Mouse (Mus musculus) ovary, postnatal 14 days (tissue): ENCODE results near the gene Prr15.

ENCODE experiments used
- DNase-seq: peaks from one replicate; pipeline ENCODE4 v3.0.0; 2022; ENCODE audit warnings: low spot score

Prr15 gene

DNA sequence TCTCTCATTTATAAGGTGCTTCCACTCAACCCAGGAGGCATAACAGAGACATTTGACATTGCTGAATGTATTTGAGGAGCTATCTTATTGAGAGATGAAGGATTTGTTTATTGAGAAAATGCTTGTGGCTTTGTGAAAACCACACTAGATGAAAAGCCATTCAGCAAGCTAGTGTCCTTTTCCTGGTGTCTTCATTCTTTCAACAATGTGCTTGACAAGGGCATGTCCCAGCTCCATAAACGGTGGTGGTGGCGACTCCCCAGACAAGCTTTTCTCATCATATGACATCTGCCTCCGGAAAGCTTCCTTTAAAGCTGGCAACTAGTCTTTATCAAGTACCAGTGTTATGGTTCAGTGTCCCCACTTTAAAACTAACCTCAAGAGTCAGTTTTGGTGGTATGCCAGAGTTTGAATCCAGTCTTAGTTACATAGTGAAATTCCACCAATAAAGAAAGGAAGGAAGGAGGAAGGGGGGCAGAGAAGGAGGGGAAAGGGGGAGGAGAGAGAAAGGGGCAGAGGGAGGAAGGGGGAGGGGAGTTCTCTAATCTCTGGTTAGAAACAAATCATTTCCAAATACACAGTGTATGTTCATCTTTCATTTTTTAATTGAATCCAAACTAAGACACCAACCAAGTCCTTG, at the start of gene Prr15:
TSS of gene Prr15 (plus strand) at position 590 of the 640 bp plus-strand sequence.
- no peak for DNase-seq

DNA sequence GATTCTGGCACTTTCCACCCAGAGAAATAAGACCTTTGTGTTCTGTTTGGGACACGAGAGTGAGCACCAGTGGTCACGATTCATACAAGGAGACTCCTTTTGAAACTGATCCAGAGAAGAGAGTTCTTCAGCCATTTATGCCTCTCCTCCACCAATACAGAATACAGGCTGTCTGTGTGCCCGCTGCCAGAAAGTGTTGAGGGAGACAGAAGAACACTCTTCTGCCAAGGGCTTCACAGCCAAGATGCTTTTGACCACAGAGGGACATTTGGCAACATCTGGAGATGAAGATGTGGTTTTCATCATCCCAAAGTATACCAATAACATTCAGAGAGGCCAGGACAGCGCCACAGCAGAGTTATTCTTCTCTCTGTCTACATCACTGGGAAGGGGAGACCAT, 48.4 kb upstream of the Prr15 start:
- no peak for DNase-seq

DNA sequence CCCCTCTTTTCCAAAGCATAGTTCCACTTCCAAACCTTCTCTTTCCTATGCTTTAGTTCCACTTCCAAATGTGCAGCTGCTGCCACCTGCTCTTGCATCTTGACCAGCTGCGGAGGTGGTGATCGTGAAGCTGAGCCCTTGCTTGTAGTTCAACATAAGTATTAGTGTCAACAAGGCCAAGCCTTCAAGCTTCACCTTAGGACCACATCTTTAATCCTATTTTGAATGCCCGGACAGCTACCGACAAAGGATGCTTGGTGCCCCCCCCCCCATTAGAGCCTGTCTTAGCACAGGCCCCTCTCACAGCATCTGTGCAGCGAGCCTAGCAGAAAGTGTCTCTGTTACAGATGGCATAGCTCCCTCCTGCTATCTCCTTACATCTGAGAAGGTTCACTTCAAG, 47.8 kb upstream of the Prr15 start:
- no peak for DNase-seq

DNA sequence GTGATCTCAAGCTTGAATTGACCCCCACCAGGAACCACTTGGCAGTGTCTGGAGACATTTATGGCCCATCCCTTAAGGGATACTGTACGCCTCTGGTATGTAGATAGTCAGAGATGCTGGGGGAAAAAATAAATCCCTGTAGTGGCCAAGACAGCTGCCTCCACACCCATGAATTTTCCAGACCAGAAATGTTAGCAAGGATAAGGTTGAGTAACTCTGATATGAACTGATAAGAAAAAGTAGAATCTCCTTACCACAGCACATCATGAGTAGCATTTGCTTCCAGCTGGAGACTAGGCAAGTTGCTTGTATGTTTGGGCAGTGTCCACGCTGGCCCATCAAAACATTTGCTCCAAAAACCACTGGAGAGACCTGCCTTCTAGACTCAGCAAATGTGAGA, 47.0 kb upstream of the Prr15 start:
- no peak for DNase-seq

DNA sequence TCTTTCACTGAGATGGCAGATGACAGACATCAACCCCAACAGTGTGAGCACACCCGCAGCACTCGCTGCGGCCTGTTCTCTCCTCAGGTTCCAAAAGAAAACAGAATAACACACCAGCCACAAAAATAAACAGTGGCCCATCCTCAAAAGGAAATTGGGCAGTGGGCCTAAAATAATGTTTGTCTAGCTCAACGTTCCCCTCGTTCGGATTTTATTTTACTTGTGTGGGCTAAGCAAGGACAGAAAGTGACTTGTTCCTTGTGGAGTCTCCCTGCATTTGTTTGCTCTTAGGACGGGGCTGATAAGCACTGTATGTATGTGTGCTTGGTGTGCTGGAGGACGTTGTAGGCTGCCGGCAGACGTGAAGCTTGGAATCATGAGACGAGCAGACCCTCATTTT, 46.2 kb upstream of the Prr15 start:
- no peak for DNase-seq

DNA sequence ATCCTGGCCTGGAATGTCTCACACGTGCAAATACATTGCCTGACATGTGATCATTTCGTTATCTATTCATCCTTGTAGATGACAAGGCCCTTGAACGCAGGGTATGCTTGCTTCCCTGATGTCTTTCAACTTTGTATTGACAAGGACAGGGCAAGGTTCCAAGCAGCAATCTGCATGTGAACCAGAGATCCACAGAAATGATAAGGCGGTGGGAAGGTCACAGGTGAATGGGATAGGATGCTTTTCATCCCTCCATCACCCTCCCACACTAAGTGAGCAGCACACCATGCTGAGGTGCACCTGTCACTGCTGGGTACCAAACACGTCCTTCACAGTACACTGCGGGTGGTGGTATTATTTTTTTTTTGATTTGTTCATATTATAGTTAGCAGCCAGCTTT, 45.4 kb upstream of the Prr15 start:
- DNase-seq = no peak

DNA sequence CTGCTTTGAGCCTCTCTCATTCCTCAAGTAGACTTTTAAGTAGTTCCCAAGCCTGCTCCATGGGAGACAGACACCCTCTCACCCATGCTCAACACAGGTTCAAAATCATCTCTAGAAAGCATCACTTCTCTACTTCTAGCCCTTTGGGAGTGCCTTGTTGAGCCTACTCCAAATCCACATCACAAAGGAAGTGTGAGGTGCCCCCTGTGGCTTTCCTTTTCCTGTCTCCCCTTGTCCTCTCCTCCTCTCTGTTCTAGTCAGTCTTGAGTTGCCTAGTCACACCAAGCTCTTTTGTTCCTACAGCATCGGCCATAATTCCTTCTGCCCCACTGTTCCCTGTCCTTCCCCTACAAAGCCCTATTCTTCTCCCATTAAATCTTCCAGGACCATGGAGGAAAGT, 42.3 kb upstream of the Prr15 start:
- DNase-seq = no peak

DNA sequence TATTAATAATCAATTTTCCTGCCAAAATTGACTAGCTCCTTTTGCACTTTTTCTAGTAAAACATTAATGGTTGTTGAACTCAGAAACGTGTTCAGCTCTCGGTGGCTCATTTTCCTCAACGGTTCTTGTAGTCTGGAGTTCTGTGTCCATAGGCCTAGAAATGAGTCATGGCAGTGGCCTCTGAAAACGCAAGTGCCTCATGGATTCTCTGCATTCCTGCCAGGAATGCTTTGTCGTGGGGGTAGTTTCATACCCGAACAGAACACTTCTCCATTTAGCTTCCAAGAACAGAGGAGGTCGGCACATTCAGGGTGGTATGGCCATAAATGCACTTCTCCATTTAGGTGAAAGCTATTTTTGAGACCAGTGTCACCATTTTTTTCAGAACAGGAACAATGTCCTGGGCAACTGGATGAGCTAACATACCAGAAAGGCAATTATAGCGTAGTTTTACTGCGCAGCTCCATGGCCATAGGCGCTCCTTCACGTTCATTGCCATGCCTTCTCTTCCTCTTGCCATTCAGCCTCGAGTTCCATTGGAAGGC, 41.4 kb upstream of the Prr15 start:
- DNase-seq = no peak

DNA sequence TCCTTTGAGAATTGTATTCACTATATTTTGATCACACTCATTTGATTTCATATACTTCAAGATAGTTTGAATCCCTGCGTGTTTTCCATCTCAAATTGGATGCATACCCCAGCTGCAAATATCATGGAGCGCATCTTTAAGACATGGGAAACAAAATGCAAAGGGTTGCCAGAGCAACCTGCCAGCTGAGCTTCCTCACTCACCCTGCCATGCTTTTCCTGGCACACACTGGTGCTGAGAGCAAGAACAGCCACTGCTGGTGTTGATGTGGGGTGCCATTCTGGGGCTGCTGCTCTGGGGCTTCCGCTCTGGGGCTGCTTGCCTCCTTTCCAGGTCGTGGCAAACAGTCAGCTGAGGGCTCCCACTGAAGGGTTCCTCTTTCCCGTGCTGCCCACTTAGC, 38.8 kb upstream of the Prr15 start:
- no peak for DNase-seq

DNA sequence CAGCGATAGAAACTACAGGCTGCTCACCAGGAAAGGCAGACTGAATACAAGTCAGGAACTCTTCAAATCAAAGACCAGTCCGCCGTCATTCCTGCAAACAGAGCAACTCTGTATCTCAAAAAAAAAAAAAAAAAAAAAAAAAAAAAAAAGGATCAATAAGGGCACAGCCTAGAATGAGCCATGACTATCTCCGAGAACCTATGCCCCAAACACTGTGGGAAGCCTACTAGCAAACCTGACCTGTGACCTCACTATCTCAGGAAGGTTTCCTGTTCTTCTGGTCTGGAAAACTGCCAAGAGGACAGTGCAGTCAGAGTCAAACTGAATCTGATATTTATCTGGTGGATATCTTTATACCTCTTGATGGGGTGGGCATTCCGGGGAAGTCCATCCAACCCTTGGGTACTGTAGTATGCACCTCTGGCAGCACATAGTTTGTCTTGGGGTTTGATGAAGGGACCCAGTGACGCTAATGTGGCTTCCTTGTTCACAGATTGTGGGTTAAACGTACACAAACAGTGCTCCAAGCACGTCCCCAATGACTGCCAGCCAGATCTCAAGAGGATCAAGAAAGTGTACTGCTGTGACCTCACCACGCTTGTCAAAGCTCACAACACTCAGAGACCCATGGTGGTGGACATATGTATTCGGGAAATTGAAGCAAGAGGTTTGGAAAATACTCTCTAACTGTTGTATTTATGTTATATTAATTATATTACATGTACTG, 35.7 kb upstream of the Prr15 start:
- DNase-seq = no peak

DNA sequence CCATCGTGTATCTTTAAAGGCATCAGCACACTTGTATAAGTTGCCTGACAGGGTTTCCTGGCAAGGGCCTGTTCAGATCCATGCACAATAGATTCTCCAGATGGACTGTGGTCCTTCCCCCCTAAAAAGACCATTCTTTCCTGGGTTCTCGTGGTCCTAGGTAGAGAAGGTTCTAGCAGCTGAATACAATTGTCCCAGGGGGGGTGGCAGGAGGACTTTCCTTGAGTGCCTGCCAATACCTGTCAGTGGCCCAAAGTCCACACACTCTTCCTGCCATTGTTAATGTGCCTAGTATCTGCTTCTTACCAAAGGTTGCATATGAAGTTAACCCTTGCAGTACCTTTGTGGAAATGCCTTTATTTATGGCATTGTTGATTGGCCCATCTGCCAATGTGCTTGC, 28.4 kb upstream of the Prr15 start:
- DNase-seq = no peak

DNA sequence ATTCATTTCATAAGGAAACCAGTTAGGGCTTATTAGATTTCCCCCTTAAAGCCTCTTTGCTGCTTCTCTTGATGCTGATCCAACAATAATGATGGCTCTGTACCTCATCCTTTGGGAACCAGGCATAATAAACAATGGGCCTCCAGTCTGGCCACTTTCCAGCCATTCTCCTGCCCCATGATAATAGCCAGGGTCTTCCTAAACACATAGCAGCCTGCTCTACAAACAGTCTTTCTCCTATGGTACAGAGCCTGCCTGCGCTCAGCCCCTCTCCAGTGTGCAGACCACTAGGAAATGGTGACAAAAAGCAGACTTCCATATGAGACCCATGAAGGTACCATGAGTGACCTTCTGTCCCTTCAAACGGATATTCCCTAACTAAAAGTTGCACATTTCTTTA, 26.2 kb upstream of the Prr15 start:
- no peak for DNase-seq

DNA sequence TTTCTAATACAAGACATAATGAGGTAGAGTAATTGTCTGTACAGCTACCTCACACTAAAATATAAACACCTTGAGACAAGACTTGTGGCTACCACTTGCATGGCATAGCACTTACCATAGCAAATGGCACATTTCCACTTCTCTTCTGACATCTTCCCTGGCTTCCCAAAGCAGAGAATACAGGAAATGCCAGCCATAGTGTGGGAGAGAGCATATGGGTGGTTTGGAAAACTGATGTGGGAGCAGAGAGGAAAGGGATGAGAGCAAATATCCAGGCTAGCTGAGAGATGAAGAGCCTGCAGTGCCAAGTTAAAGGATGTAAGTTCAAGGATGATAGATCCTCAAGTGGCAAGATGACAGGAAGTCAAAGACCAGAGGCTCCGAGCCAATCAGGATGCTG, 19.9 kb upstream of the Prr15 start:
- DNase-seq = no peak

DNA sequence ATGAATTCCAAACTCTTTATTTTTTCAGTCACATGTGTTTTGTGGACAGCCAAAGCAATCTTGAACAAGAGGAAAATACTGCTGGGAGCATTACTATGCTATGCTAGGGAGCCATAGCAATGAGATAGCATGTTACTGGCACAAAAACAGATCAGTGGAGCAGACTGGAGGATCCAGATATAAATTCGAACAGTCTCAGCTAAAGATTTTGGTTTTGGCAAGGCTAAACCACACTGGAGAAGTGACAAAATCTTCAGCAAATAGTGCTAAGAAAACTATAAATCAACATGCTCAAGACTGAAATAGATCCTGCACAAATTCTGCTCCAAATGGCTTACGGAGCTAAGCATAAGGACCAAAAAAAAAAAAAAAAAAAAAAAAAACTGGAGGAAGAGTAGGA, 12.6 kb upstream of the Prr15 start:
- no peak for DNase-seq

DNA sequence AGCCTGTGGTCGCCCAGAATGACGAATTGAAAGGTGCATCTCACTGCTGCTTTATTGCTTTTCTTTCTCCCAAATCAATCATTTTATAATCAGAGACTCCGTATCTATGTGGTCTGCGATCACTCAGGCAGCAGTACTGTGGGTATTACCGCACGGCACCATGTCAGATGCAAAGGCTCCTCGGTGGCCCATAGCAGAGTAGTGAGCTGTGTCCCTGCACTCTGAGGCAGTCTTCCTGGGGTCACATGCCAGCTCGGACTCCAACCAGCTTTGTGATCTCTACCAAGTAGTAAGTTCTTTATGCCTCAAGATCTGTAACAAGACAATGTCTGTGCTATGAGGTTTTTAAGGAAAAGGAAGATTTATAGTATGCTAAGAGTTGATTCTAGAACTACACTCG, 7.0 kb upstream of the Prr15 start:
- no peak for DNase-seq

DNA sequence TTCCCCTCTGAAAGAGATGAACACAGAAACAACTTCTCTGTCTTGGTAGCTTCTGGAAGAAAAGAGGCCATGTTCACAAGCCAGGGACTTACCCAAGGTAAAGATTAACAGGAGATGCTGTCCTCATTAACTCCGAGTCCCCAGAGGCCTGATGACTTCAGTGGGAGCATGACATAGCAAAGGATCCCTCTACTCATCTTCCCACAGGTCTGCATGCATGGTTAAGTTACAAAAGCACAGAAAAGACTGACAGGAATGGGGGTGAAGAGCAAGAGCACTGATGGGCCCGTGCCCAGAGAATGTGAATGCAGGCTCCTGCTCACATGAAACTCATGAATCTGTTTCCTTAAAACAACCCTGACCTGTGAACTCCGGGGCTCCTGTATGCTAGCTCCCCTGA, 6.4 kb upstream of the Prr15 start:
- no peak for DNase-seq

DNA sequence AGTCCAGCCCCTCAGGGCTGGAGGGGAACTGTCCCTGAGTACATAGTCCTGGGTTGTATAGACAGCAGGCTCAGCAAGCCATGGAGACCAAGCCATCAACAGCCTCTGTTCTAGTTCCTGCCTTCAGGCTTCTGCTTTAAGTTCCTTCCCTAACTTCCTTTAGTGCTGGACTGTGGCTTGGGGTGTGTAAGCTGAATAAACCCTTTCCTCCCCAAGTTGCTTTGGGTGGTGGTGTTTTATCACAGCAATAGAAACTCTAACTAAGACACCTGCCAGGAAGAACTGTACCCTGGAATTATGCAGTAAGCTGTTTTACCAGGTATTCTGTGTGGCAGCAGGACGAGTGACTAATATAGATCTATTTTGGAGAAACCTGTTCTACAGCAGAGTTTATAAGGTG, 5.4 kb upstream of the Prr15 start:
- no peak for DNase-seq

DNA sequence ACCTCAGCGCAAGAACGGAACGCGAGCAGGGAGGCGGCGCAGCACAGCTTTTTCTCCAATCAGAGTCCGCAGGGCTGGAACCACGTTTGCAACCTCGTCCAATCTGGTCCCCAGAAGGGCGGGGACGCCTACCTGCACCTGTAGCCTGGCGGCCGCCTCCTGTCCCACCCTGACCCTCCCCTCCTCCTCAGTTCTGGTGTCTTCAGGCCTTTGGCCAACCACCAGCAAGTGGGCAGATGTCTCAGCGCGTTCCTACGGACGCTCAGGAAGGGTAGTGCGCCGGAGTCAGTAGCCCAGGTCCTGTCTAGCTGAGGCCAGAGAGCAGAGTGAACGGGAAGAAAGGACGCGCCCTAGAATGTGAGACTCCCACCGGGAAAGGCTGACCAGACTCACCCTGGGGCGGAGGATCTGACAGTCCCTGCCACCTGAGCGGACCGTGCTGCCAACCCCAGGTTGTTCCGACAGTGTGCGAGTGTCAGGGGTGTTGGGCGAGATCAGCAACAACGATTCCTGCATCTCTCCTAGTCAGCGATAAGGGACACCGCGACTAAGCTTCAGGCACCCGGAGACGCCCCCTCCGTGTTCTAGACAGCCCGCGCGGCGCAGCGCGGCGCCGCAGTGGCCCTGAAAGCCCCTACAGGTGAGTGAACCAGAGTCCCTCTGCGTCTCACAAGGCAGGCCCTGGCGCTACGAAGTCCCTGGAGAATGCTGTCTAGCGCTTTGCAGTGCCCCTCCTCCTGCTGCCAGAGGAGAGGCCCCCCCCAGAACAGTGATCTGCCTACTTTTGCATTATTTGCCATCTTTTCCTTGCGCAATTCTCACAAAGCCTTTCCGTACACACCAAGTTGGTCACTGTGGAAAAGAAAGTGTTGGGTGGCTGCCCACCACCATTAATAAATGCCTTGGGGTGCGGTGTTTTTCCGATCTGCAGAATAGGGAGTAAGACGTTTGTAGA, 1.3 kb downstream of the Prr15 start:
- DNase-seq = peak; percentile 33

DNA sequence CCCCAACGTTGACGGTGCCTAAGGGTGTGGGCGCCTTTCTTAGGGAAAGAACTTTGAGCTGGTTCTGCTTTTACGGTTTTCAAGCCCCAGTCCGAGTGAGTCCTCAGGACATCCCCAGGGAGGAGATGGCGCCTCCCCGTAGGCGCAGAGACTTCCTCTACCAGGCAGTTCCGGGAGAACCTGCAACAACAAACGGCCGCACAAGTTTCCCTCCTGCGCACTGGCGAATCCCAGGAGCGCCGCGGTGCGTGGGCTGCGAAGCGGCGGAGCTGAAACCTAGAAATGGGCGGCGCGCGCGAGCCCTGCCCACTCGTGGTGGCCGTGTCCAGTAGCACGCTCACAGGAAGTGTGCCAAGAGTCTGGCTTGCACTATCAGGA, 2.0 kb downstream of the Prr15 start:
- DNase-seq = peak; percentile 64

DNA sequence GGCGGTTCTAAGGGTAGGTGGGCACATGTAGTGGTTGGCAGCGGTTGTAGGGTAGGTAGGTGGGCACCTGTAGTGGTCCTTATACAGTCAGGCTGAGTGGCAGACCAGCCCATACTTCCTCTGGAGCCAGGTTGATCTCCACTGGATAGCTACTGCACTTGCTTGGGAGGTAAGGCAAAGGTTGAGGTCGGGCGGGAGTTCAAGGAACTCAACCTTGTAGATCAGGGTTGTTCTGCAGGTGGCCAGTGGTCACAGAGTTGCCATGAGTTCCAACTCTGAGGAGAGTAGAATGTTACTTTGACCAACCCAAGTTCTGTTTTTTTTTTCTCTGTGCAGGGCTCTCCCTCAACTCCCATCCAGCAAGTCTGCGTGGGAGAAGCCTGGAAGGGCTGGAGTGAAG, 3.1 kb downstream of the Prr15 start:
- no peak for DNase-seq

DNA sequence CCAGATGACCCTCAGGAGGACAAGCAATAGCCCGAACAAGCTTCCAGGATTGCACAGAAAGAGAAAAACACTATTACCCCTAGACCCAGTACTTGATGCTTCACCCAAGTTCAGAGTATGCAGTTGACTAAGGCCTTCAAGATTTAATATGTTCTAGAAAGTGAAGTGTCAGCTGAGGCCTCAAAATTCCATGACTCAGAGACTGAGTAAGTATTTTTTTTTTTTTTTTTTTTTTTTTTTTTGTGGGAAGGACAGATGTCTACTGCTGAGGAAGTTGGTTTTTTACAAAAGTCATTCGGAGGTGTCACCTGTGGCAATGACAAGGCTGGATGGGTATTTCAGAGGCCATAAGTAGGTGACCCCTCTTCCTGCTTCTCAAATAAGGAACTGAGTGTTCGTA, 4.0 kb downstream of the Prr15 start:
- DNase-seq = no peak

DNA sequence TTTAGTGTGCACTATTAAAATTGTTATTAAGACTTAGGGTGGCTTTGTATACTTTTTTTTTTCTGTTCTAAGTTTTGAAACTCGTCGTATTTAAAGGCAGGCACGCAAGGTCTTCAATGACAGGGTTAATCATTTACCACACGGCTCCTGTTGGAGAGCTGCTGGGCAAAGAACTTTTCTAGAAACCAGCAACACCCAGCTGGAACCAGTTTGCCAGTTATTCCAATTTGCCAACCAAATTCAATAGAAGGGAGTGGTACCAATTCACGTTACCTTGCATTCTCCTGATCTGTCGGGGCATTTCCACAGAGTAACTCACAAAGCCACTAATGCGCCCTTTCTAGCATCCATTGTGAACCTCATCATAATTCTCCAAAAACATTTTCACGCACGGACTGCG, 4.5 kb downstream of the Prr15 start:
- no peak for DNase-seq

DNA sequence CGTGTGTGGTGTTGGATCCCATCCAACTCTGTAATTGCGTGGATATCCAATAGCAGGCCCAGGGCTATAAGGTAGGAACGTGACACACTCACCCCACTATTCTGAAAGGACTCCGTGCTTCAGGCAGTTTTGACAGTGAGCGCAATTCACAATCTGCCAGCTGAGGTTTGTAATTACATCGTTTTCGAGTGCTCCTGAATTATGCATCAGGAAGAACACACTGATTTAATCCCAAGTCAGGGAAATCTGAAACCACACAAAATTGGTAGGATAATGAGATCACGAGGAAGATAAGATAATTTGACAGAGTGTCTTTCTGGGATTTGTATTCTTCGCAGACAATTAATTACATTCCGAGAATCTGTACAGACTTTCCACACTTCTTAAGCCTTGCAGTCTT, 6.1 kb downstream of the Prr15 start:
- no peak for DNase-seq
